Mouse (Mus musculus): ENCODE measurements around the gene Pknox2. TPM values are rescaled to one million over a fixed set of nuclear protein-coding genes. Genes with fewer than 3 reads are reported as not detected.

Pknox2 gene
- total and polyA plus RNA-seq, 3 experiments = 1.8 to 3.5 (median 2.9) TPM

DNA sequence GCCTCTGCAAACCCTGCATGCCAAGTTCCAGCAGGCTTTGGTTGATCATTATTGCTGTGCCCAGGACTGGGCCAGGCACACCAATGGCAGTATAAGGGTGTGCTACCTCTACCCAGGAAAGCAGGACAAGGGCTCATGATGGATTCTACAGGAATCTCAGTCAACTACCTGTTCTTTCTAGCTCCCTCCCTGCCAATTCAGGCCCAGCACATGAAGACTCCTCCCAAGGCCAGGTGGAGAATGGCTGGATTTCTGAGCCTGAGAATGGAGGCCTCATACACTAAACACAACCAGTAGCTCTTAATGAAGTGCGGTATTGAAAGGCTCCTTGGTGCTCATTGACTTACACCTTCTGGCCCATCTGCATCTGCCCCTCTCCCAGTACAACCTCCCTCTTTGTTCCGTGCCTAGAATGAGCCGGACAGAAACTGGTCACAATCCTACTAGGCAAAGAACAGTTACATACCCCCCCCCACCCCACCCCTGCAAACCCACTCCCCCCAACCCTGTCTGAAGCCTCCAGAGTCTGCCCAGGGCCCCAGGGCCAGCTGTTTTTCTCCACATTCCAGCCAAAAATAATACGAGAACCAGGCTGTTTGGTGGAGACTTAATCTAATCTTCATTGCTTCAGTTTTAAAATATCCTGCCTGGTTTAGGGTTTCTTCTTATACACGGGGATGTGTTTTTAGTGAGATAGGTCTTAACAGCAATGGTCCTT, 6.6 kb downstream of the Pknox2 start:
- no peak for DNase-seq

DNA sequence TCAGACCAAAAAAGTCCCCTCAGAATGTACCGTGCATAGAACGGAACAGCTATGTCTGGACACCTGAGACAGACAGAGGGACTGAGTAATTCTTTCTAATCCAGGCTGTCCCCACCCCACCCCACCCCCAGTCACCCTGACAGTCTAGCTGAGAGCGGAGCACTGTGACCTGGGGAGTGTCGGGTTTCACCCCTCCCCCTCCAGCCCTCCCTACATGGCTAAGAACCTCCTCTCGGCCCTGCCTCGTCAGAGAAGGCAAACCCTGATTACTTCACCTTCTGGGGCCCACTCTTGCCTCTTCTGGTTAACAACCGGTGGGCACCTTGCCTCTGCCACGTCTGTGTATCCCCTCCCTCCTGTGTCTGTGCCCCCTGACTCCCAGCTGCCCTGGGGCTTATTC, 7.7 kb downstream of the Pknox2 start:
- DNase-seq = peak; percentile 34

DNA sequence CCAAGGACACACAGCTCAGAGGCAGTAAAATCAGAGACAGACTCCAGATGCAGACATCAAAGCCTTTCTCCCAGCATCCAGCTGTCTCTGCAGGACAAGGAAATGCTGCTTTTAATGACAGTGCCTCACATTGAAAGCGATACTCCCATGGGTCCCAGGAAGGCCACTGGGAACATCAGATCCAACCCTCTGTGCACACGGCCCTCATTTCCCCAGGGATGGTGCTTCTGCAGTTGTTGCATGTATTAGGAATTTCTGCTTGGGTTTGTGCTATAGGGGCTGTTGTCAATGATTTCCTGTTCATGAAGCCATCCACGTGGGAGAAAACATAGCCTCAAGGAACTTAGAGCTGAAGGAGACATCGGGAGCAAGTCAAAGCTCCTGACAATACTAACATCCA, 8.3 kb downstream of the Pknox2 start:
- DNase-seq = no peak

DNA sequence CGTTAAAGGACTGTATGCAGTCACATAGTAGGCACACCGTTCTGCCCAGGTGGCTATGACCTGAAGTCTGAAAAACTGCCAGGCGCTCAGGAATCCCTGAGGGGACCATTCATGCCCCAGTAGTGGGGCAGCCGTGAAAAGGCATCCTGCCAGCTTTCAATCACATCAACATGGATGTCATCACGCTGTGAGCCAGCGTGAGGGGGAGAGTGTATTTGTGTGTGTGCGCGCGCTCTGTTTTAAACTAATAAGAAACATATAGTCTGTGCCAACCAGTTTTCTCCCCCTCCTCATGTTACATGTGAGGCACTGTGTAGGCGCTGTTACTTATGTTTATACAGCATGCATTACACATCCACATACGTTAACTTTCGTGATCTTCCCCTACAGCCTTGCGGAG, 10.9 kb downstream of the Pknox2 start:
- DNase-seq = no peak

DNA sequence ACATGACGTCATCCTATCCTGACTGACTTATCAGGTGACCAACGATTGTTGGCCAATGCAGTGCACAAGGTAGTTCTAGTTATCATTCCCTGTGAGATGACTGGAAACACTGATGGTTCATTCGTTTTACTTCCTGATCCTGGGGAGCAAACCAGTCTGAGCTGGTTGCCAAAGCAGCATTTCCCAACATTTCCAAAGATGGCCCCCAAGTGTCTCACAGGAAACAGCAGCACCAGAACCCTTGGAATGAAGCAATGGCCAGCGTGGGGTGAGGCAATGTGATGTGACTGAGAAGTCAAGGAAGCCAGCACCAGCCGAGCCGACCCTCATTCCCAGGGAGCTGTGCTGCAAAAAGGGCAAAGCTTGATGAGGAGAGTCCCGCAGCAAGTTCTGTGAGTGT, 13.7 kb downstream of the Pknox2 start:
- DNase-seq = no peak

DNA sequence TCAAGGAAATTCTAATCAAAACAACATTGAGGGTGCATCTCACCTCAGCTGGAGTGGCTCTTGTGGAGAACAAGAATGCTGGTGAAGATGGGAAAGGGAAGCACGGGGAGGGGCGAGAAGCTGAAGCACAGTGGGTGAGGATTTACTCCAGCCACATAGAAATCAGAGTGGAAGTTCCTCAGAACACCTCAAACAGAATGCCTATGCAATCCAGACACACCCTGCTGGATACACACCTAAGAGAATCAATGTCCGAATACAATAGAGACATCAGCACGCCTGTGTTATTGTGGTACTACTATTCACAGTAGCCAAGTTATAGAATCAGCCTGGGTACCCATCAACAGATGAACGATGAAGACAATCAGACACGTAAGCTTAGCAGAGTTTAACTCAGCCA, 18.2 kb downstream of the Pknox2 start:
- no peak for DNase-seq

DNA sequence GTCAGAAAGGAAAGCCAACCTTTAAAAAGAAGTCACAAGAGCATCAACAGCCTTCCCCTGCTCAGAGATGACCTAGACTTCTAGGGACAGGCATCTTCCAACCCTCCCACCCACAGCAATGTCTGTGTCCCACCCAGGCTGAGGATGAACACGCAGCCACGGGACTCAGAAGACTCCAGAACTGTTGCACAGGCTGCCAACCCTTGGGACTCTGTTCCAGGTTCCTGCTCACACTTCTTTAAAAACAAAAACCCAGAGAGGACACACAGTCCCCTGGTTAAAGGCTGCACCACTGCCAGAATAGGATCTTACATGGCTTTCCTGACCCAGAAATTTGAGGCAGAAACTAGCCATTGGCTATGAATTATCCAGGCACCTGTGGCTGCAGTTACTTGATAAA, 21.0 kb downstream of the Pknox2 start:
- DNase-seq = no peak

DNA sequence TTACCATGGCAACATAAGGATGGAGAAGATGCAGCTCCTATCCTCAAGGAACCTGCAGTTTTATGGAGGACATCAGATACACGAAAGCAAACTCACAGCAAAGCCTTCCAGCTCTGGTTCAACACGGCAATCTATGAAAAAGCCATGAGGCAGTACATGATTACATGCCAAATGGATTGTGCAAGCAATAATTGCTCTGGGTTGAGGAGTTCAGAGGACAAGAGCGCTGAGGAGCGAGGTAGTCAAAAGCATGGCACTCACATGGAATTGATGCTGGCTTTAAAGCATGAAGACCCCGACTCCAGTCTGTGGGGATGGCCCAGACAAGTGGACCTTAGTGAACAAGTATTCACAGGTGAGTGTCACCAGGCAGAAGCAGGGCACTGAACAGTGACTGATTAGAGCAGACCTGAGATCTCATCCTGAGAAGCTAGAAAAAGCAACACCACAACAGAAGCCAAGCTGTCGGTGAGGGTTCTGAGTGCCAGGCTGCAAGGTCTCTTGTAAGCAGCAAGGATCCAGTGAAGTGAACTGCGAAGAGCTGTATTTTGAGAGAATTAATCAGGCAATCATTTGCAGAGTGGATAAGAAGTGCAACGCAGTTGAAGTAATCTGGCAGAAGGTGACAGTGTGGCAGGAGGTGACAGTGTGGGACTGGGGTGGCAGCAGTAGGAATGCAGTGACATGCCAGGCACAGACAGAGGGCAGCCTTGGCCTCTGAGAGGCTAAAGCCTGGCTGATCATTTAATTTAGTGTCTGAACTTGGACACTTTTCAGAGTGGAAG, 22.3 kb downstream of the Pknox2 start:
- DNase-seq = no peak

DNA sequence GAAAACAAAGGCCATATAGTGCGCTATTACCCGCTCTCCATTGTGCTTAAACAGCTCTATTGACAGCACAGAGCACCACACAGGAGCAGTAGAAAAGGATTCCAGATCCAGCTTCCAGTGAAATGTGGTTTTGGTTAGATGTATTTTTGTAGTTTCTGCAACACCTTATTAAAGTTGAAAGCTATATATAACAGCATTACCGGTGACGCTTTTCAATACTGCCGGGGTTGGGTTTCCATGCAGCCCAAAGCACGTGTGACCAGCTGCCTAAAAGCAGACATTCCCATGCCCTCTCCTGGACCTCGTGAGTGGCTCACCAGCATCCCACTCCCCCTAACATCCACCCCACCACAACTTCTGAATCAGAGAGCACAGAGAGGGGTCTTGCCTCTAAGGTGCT, 23.8 kb downstream of the Pknox2 start:
- DNase-seq = no peak

DNA sequence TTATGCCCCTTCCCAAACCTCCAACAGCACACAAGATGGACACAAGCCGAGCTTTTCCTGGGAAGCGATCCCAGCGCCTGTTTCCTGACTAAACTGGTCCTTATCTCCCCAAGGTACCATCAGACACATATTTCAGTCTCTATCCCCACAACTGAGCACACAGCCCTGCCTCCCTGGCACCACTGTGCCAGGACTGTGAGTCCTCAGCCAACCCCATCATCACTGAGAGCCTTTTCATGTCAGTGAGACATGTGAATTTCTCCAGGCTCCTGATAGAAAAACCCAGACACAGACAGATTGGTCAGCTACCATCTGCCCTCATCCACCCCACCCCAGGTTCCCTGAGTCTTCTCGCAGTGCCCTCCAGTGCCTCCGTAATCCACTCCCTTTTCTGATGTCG, 24.2 kb downstream of the Pknox2 start:
- no peak for DNase-seq

DNA sequence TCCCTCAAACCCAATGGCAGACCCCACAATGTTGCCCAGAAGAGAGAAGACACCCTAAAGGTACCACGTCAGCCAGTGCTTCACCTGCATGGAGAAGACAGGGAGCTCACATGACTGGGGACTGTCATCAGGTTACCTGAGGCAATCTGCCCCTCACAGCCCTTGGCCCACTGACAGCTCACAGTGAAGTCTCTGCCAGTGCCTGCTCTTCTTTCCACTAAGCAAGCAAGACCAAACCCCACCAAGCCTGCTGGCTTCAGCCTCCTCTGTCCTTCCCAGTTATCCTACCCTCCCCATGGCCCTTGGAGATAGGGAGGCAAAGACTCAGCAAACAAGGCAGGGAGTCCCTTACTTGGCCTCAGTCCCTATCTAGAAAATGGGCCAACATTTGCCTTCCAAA, 24.8 kb downstream of the Pknox2 start:
- no peak for DNase-seq

DNA sequence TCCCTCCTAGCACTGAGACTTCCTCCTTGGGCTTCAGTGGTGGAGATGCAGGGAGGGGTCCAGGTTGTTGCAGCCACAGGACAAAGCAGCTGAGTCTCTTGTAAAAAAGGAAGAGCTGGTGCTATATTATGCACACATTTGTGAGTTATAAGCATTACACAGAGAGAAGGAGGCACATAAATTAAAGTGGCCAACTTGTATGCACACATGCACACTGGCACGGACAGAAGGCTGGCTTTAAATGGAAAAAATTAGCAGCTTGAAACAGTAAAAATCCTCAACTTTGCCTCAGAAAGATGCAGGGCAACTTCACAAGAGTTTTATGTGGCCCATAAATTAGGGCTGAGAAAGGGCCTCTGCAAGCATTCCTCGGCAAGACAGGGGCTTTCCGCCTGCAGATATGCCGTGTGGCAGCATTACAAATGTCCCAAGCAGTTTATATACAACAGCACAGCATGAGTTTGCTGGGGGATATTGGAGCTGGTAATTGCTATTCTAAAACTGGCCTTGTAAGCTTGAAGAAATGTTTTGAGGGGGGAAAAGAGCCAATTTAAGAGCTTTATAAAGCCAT, 25.4 kb downstream of the Pknox2 start:
- DNase-seq = no peak

DNA sequence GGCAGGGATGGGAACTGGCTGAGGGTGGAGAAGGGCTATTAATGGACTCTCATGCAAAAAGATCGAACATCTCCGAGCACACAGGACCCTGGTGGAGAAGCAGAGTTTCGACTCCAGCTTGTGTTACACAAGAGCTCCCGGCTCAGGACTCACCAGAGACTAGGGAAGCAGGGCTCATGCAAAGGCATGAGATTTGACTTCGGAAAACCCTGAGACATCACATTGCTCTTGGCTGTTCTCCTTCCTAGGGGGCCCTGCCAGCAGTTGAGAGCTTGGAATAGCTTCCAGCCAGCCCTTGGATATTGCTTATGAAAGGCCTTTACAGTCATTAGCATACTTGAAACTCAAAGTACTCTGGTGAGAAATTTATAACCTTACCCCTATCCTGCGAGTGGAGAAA, 26.4 kb downstream of the Pknox2 start:
- DNase-seq = no peak

DNA sequence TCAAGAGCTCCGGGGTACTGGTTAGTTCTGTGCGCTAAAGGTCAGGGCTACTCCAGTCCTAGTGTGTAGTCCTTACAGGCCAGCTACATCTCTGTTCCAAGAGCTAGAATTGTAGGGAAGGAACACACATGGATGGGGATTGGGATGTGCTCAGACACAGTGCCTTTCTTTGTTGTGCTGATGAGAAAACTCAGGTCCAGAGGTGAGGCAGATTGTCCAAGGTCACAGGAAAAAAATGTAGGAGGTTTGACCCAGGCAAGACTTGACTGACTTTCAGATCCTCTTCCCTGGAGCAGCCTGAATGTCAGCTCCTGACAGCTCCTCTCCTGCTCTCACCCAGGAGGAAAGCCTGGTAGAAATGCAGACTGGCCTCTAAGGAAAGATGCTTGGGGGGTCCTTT, 29.7 kb downstream of the Pknox2 start:
- no peak for DNase-seq

DNA sequence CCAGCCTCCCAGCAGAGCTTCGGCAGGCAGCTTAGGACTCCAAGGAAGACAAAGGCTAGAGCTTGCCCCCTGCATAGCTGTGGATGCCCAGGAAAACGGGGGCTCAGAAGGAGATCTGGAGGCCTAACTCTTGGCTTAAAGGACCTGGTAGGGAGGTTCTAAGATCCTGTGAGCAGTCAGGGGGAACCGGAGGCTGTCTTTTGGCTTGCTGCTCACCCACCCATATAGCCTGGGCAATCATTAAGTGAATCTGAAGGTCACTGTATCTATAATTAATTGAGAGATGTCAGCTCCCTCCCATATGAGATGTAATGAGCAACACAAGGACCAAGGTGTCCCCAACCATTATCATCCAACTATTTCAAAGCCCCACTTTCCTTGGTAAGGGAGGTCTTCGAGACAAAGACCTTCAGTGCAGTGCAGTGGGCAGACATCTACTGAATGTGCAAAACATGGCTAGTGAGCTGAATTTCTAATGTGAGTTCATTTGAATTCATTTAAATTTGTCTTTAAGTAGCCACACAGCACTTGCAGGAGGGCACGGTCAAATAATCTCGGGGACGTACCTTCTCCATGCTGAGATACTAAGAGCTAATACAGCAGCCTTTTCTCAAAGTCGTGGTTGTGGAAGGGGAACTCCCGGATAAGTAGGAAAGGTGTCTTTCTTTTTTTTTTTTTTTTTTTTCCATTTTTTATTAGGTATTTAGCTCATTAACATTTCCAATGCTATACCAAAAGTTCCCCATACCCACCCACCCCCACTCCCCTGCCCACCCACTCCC, 30.4 kb downstream of the Pknox2 start:
- no peak for DNase-seq

DNA sequence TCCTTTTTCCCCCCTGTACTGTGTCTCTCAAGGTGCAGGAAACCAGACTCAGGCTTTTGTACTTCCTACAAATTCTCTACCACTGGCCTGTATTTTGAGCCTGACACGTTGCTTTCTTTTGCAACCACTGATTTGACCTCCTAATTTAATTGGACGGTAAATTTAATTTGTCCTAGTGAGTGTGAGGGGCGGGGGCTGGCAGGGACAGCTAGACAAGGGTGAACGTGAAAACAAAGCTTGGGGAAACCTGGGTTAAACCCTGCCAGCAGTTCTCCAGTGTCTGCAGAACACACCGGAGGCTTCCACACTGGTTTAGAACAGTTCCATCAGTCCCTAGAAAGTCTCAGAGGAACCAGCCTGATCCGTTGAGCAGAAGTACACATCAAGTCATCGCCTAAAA, 31.4 kb downstream of the Pknox2 start:
- no peak for DNase-seq

DNA sequence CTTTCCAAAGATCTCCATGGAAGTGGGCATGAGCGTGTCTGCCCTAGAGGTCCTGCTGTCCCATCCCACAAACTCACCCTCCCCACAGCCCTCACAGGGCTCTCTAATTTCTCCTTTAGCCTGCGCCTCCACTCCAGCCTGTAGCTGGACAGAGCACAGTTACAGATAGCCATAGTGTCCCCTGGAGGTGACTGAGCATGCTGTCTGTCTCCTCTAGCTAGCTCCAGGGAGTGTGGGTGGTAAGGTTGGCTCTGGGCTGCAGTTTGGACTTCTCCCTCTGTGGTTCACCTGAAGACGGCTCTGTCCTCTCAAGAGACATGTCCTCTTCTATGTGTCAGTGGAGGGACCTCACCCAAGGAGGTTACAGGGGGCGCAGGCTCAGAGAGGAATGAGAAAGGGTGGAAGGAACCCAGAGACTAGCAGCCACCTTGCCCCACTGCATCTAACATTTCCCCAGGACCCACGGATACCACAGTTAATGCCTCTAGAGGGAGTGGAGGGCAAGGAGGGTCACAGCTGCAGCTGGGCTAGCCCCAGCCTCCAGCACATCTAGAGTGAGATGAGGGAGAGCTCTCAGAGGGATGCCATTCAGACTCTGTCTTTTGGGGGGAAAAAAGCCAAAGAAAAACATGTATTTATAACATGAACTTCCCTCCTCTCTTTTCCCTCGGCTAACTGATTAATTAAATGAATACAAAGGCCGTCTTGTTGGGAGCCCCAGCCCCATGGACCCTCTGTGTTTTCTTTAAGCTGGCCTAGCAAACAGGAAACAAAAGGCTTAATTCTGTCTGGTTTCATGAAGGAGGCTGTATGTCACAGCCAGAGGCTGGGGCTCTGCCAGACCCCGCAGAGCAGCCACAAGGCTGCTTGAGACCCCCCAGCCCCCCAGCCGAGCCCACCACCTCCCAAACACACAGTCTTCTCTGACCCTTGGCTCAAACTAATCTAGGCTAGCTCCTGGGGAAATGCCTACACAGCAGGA, 32.6 kb downstream of the Pknox2 start:
- no peak for DNase-seq

DNA sequence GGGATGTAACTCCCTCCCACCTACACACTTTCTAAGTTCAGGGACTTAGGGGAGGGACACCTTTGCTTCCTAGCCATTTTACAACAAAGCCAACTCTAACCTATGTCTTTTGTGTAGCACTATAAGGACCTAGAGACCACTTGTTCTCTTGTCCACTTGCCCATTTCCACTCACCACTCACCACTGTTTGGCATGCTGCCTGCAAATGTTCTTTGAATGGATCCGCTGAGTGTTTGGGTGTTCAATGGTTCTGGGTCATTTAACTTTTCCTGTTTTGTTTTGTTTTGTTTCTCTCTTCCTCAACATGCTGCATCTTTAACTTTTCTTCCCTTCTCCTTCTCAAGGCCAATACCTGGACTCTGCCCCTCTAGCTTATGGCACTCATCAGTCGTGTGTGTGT, 39.7 kb downstream of the Pknox2 start:
- DNase-seq = no peak

DNA sequence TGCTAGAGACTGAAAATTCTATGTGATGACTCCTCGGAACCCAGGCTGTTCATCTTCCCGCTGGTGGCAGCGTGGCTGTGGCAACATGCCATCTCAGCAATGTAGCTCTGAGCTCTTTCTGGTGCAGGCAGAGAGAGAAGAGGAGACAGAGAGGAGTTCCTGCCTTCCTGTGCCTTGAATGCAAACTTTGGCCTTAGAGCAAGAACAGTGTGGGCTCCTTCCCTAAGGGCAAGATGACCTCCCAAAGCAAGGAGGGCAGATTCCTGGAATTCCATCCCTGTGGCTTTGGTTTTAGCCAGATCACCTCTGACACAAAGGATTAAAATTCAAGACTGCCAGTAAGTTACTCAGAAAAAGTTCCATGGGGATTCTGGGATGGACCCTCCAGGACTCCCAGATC, 40.4 kb downstream of the Pknox2 start:
- peak; percentile 46 for DNase-seq

DNA sequence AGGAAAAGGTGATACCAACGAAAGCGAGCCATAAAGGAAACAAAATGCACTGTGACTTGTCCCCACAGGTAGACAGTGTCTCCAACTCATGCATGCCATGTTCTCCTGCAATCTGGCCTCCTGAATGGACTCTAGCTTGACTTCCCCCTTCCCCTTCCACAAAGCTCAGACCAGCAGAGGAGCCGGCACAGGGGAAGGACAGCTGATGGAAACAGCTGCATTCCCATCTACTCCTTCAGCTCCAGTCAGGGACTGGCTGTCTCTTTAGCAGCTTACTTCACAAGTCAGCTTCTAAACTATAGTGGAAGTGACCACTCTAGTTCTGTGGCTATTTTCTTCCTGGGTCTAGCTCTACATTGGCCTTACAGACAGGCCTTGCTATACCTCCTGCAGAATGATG, 43.0 kb downstream of the Pknox2 start:
- no peak for DNase-seq

DNA sequence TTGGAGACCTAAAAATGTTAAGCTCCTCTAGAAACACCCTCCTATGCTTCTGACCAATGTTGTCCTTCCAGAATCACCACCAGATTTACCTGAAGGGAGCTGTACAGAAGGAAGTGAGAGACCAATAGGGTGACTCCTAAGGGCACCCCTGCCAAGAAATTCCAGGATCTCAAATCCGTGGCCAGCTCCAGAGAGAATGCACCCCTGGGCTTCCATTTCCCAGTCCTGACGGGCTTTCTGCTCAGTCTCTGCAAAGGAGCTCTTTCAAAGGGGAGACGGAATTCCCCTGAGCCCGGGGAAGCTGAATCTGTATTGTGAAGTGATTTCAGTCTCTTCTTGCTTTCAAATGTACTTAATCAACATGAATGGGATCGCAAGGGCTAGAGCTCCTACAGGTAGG, 43.4 kb downstream of the Pknox2 start:
- no peak for DNase-seq

All from adrenal gland, adult 2 months (tissue).